Mouse (Mus musculus): ENCODE data around the gene Kmt2d. TPM values are rescaled to one million over a fixed set of nuclear protein-coding genes. Genes with fewer than 3 reads are reported as not detected.

Kmt2d gene
- polyA plus RNA-seq, 1 experiment from 2014 or later: 3.6 TPM

DNA sequence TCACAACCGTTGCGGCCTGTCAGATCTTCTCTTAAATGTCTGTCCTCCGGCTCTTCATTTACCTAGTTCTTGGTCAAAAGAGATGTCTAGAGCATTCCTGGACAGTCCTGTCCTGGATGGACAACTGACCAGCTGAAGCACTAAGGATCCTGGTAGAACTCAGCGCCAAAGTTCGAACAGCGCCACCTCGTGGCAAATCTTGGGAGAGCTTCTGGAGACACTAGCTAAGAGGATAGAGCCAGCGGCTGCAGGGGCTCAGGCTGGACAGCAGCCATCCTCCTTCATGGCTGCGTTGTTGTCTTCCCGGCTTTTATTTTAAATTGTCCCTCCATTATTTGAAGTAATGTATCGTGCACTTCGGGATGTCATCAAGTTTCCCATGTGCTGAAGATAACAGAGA is 71.6 kb downstream of the Kmt2d start:
- 13% methylated on average over 12 of the region's 12 CpGs for WGBS (ENCODE audit: insufficient replicate concordance)
- DNase-seq (peak; percentile 87), ATAC-seq (peak; percentile 26; the same call in 1 of the 2 replicates)
- H3K4me3 ChIP-seq (ENCODE audit: low read depth, low read length): no peak overlapping the region
- H3K4me2 ChIP-seq (ENCODE audit: low read depth, low read length): no peak overlapping the region
- no peaks in the 10 kb centered on the region for H3K36me3 ChIP-seq (replicated peaks; ENCODE audit: insufficient read depth, low read length)
- H3K9me3 ChIP-seq (ENCODE audit: low read length): no peaks in the 10 kb centered on the region
- no peak overlapping the region for H3K27ac ChIP-seq (ENCODE audit: low read depth)
- TF ChIP-seq EP300 (IDR thresholded peaks at IDR 0.05; ENCODE audit: low read depth): no peak
- TF ChIP-seq CTCF (IDR thresholded peaks at IDR 0.05; ENCODE audit: low read depth): peak; percentile 85
- H3K4me1 ChIP-seq (ENCODE audit: insufficient read depth): peaks cover 6% of the 10 kb centered on the region
- no peak overlapping the region for H3K9ac ChIP-seq (replicated peaks)
- peaks cover 97% of the 10 kb centered on the region for H3K27me3 ChIP-seq (ENCODE audit: insufficient read depth, low read length)

DNA sequence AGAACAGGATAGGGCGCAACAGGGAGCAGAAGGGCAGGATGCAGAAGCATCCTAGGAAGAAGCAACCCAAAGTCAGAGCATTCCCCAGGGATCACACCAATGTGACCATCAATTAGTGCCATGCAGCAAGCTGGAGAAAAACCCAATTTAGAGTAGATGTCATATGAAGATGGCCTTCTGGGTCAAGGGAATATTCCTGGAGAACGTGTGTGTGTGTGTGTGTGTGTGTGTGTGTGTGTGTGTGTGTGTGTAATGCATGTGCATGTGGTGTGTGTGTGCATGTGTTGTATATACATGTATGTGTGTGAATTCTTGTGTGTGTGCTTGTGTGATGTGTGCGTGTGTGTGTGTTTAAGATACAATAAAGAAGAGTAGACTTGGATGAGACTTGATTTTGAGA is 72.1 kb downstream of the Kmt2d start:
- H3K36me3 ChIP-seq (replicated peaks; ENCODE audit: insufficient read depth, low read length): no peaks in the 10 kb centered on the region
- H3K27ac ChIP-seq (ENCODE audit: low read depth): no peak overlapping the region
- DNase-seq (no peak), ATAC-seq (no peak)
- WGBS (ENCODE audit: insufficient replicate concordance): 48% methylated on average over 3 of the region's 3 CpGs
- H3K9ac ChIP-seq (replicated peaks): no peak overlapping the region
- no peak overlapping the region for H3K4me2 ChIP-seq (ENCODE audit: low read depth, low read length)
- H3K9me3 ChIP-seq (ENCODE audit: low read length): no peaks in the 10 kb centered on the region
- H3K4me1 ChIP-seq (ENCODE audit: insufficient read depth): peaks cover 4% of the 10 kb centered on the region
- TF ChIP-seq EP300 (IDR thresholded peaks at IDR 0.05; ENCODE audit: low read depth): no peak
- no peak for TF ChIP-seq CTCF (IDR thresholded peaks at IDR 0.05; ENCODE audit: low read depth)
- no peak overlapping the region for H3K4me3 ChIP-seq (ENCODE audit: low read depth, low read length)
- H3K27me3 ChIP-seq (ENCODE audit: insufficient read depth, low read length): peaks cover 96% of the 10 kb centered on the region

DNA sequence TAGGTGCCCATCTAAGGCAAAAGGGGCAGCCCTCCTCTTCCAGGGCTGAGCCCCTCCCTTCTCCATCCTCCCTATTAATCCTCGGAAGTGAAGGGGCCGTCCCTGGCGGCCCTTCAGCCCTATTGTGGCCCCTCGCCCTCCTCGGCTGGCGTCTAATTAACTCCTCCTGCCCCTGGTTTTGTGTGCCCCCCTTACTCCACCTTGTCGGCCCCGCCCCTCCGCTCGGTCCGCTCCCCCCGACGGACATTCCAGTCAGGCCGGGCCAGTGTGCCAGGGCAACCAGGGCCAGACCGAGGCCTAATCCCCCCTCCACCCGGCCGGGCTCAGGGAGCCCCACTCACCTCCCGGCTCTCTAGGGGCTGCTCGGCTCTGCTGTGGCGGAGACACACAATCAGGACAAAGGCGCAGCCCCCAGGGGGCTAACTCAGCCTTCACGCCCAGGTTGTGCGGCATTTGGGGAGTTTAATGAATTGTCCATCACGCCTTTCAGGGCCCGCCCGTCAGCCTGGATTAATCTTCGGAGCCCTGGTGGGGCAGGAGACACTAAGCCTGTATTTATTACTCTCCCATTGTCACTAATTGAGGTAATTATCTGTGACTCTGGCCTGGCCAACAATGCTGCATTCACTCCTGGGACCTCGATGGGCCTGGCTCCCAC is 73.0 kb downstream of the Kmt2d start:
- Histone ChIP-seq H3K4me1 (ENCODE audit: insufficient read depth) (no peaks in the 10 kb centered on the region), H3K27me3 (ENCODE audit: insufficient read depth, low read length) (peaks cover 96% of the 10 kb centered on the region), H3K9ac (replicated peaks) (no peak overlapping the region), H3K36me3 (replicated peaks; ENCODE audit: insufficient read depth, low read length) (no peaks in the 10 kb centered on the region), H3K4me2 (ENCODE audit: low read depth, low read length) (no peak overlapping the region), H3K4me3 (ENCODE audit: low read depth, low read length) (no peak overlapping the region), H3K9me3 (ENCODE audit: low read length) (no peaks in the 10 kb centered on the region), H3K27ac (ENCODE audit: low read depth) (no peak overlapping the region)
- no peak for ATAC-seq
- TF ChIP-seq EP300 (IDR thresholded peaks at IDR 0.05; ENCODE audit: low read depth) (no peak), CTCF (IDR thresholded peaks at IDR 0.05; ENCODE audit: low read depth) (no peak)
- 8% methylated on average over 27 of the region's 28 CpGs for WGBS (ENCODE audit: insufficient replicate concordance)
- peak; percentile 13 for DNase-seq

DNA sequence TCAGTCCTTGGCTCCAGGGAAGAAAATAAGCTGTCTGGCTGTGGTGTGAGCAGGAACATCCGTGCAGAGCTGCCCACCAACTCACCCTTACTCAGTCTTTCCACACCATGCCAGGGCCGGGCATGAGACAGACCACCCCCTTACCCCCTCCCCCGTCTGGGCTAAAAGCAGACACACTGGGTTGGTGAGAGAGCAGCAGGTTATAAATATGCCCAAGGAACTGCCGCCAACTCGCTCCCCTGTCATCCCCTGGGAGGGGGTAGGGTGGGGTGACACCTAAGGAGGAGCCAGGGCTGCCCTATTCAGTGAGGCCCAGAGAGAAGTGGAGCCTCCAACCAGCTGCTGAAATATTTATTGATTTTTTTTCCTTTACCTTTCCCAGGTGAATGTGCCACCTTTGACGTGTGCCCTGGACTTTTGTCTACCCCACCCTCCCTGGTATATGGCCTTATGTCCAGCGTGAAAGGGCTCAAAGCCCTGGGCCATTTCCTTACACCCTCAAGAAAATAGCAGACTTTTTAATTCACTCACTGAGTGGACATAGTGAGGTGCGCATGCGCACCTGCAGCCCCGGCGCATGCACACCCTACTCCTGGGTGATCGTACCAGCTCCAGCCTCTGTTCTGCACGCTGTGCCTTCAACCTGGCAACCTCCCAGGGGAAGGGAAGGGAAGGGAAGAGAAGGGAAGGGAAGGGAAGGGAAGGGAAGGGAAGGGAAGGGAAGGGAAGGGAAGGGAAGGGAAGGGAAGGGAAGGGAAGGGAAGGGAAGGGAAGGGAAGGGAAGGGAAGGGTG is 74.0 kb downstream of the Kmt2d start:
- Histone ChIP-seq H3K4me1 (ENCODE audit: insufficient read depth) (peaks cover 3% of the 10 kb centered on the region; the same call in 1 of the 2 replicates), H3K9ac (replicated peaks) (no peak overlapping the region), H3K4me2 (ENCODE audit: low read depth, low read length) (no peak overlapping the region), H3K9me3 (ENCODE audit: low read length) (no peaks in the 10 kb centered on the region), H3K36me3 (replicated peaks; ENCODE audit: insufficient read depth, low read length) (no peaks in the 10 kb centered on the region), H3K27me3 (ENCODE audit: insufficient read depth, low read length) (peaks cover 96% of the 10 kb centered on the region), H3K4me3 (ENCODE audit: low read depth, low read length) (no peak overlapping the region), H3K27ac (ENCODE audit: low read depth) (no peak overlapping the region)
- 4% methylated on average over 13 of the region's 13 CpGs for WGBS (ENCODE audit: insufficient replicate concordance)
- no peak for TF ChIP-seq EP300 (IDR thresholded peaks at IDR 0.05; ENCODE audit: low read depth)
- no peak for TF ChIP-seq CTCF (IDR thresholded peaks at IDR 0.05; ENCODE audit: low read depth)
- DNase-seq (peak; percentile 13), ATAC-seq (no peak)

DNA sequence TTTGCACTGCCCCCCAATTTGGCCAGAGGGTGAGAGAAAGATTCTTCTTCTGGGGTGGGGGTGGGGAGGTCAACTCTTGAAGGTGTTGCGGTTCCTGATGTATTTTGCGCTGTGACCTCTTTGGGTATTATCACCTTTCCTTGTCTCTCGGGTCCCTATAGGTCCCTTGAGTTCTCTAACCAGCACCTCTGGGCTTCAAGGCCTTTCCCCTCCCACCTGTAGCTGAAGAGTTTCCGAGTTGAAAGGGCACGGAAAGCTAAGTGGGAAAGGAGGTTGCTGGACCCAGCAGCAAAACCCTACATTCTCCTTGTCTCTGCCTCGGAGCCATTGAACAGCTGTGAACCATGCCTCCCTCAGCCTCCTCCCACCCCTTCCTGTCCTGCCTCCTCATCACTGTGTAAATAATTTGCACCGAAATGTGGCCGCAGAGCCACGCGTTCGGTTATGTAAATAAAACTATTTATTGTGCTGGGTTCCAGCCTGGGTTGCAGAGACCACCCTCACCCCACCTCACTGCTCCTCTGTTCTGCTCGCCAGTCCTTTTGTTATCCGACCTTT is 77.8 kb downstream of the Kmt2d start:
- Histone ChIP-seq H3K4me1 (ENCODE audit: insufficient read depth) (peaks cover 15% of the 10 kb centered on the region), H3K36me3 (replicated peaks; ENCODE audit: insufficient read depth, low read length) (no peaks in the 10 kb centered on the region), H3K9ac (replicated peaks) (no peak overlapping the region), H3K27me3 (ENCODE audit: insufficient read depth, low read length) (peaks cover 98% of the 10 kb centered on the region), H3K4me2 (ENCODE audit: low read depth, low read length) (no peak overlapping the region), H3K27ac (ENCODE audit: low read depth) (no peak overlapping the region), H3K9me3 (ENCODE audit: low read length) (no peaks in the 10 kb centered on the region), H3K4me3 (ENCODE audit: low read depth, low read length) (no peak overlapping the region)
- no peak for TF ChIP-seq CTCF (IDR thresholded peaks at IDR 0.05; ENCODE audit: low read depth)
- TF ChIP-seq EP300 (IDR thresholded peaks at IDR 0.05; ENCODE audit: low read depth): no peak
- DNase-seq (no peak), ATAC-seq (no peak)
- WGBS (ENCODE audit: insufficient replicate concordance): 3% methylated on average over 13 of the region's 13 CpGs
